Mouse (Mus musculus) G1E (cell line): Measurements from ENCODE around the gene Dpysl4.

Experiments used
- CTCF ChIP-seq: IDR thresholded peaks from 2 replicates; pipeline ENCODE4 v1.5.1; 2012; ENCODE audit warnings: low read depth, low read length, inconsistent platforms, mixed read lengths
- GATA1 ChIP-seq: IDR thresholded peaks from 2 replicates; pipeline ENCODE4 v1.6.1; 2012; ENCODE audit warnings: borderline replicate concordance, low read length, inconsistent platforms, mixed read lengths
- GATA2 ChIP-seq: IDR thresholded peaks from 2 replicates; pipeline ENCODE4 v1.6.1; 2012; ENCODE audit warnings: low read depth, low read length, inconsistent platforms, borderline replicate concordance

DNA sequence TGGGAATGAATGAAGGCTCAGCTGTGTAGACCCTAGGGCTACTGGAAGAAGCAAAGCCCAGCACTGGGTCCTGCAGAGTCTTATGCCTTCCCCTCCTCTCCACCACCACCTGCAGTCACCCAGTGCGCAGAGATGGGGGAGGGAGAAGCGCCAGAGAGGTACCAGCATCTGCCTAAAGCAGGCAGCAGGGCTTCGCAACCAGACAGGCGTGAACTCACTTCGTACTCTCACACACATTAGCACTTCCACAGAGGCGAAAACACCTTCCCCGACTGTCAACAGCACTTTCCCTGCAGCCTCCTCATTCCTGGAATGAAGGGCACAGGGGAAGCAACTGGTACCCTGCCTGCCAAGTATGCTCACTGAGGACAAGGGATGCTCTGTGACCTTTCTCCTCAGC is 63.6 kb downstream of the Dpysl4 start:
- TF ChIP-seq CTCF (no peak), GATA1 (no peak), GATA2 (no peak)
